Mouse (Mus musculus) hindbrain, postnatal 0 days (tissue): ENCODE measurements around the gene Sdhaf1. TPM values are rescaled to one million over a fixed set of nuclear protein-coding genes. Genes with fewer than 3 reads are reported as not detected.

Experiments used
- ATAC-seq: fragments of 200-750 bp; cut with Nextera tagmentation; 2 replicates; pipeline ENCODE4 v1.8.0; 2017; ENCODE audit warnings: mild to moderate bottlenecking, moderate TSS enrichment, moderate library complexity
- DNase-seq: peaks from one replicate; pipeline ENCODE4 v3.0.0-alpha.2; 2015; ENCODE audit warnings: low spot score
- H3K27ac ChIP-seq: fragments of 300-500 bp; sonication (generic); 2 replicates; pipeline ENCODE4 v1.5.1; 2014; ENCODE audit warnings: mild to moderate bottlenecking
- H3K27me3 ChIP-seq: fragments of 300-500 bp; sonication (generic); 2 replicates; pipeline ENCODE4 v1.6.1; 2014; ENCODE audit warnings: low read length, mixed read lengths; ENCODE audit not compliant: insufficient read depth
- H3K36me3 ChIP-seq: fragments of 300-500 bp; sonication (generic); 2 replicates; pipeline ENCODE4 v1.6.1; 2014; ENCODE audit warnings: low read length, mixed read lengths; ENCODE audit not compliant: insufficient read depth
- H3K4me1 ChIP-seq: fragments of 300-500 bp; sonication (generic); 2 replicates; pipeline ENCODE4 v1.6.1; 2014; ENCODE audit warnings: antibody characterized with exemption, low read length, mixed read lengths; ENCODE audit not compliant: insufficient read depth
- H3K4me2 ChIP-seq: fragments of 300-500 bp; sonication (generic); 2 replicates; pipeline ENCODE4 v1.6.1; 2014; ENCODE audit warnings: low read depth, mild to moderate bottlenecking, low read length, moderate library complexity, mixed read lengths
- H3K4me3 ChIP-seq: fragments of 300-500 bp; sonication (generic); 2 replicates; pipeline ENCODE4 v1.5.1; 2014; ENCODE audit warnings: low read length
- H3K9ac ChIP-seq: fragments of 300-500 bp; sonication (generic); replicated peaks from 2 replicates; pipeline ENCODE4 v1.6.1; 2014; ENCODE audit warnings: mild to moderate bottlenecking, low read length, moderate library complexity, mixed read lengths
- H3K9me3 ChIP-seq: fragments of 300-500 bp; sonication (generic); 2 replicates; pipeline ENCODE4 v1.6.1; 2016; ENCODE audit warnings: low read length, mixed read lengths
- CTCF ChIP-seq: IDR thresholded peaks from 2 replicates; pipeline ENCODE4 v1.5.1; 2016; ENCODE audit warnings: antibody characterized with exemption, control low read depth, low read depth
- WGBS: fragments of 180-500 bp; shearing (Covaris S2); extraction: QIAGEN DNeasy Blood & Tissue Kit; methylation state at CpG from one replicate; pipeline ENCODE4 v1.1.7; 2014; 5-methylcytosine and 5-hydroxymethylcytosine counted together
- polyA plus RNA-seq: library from polyadenylated mRNA; unstranded; fragments of >200 nt; fragmentation: Nextera tagmentation; extraction: Ambion mirVana; gene quantifications from 2 replicates; pipeline ENCODE4 v1.2.1, GENCODE M21; 2015
- total RNA-seq: library from RNA; depleted of rRNA; stranded (reverse); fragments of >200 nt; gene quantifications from 2 replicates; pipeline ENCODE4 v1.2.3, GENCODE M21; 2014

The Sdhaf1 gene
- total and polyA plus RNA-seq, 2 experiments from 2014 or later: 14.7 to 17.8 TPM

DNA sequence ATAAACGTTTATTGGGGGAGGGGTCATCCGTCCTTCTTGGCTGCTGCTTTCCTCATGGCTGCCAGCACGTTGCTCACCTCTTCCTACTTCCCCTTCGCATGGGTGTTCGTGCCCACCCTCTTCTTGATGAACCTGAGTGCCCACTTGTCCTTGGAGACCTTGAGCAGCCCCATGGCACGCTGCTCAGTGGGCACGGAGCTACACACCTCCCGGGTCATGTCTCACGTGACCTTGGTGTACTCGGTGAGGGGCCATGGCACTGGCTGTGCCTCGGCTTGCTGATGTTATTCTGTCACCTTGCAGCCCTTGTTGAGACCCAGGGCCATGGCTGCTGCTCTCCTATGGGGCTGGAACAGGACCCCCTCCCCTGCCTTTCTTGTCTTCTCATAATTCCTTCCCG lies 13.6 kb downstream of the Sdhaf1 start:
- peaks cover 6% of the 10 kb centered on the region; the same call in 1 of the 2 replicates for H3K4me1 ChIP-seq
- H3K4me2 ChIP-seq: no peak overlapping the region
- no peak for DNase-seq
- WGBS: 89% methylated on average over 12 of the region's 12 CpGs
- no peak for ATAC-seq
- no peaks in the 10 kb centered on the region for H3K9me3 ChIP-seq
- H3K27me3 ChIP-seq: no peaks in the 10 kb centered on the region
- H3K27ac ChIP-seq: no peak overlapping the region
- peaks cover 20% of the 10 kb centered on the region for H3K36me3 ChIP-seq
- H3K9ac ChIP-seq: no peak overlapping the region
- no peak for TF ChIP-seq CTCF
- H3K4me3 ChIP-seq: no peak overlapping the region

DNA sequence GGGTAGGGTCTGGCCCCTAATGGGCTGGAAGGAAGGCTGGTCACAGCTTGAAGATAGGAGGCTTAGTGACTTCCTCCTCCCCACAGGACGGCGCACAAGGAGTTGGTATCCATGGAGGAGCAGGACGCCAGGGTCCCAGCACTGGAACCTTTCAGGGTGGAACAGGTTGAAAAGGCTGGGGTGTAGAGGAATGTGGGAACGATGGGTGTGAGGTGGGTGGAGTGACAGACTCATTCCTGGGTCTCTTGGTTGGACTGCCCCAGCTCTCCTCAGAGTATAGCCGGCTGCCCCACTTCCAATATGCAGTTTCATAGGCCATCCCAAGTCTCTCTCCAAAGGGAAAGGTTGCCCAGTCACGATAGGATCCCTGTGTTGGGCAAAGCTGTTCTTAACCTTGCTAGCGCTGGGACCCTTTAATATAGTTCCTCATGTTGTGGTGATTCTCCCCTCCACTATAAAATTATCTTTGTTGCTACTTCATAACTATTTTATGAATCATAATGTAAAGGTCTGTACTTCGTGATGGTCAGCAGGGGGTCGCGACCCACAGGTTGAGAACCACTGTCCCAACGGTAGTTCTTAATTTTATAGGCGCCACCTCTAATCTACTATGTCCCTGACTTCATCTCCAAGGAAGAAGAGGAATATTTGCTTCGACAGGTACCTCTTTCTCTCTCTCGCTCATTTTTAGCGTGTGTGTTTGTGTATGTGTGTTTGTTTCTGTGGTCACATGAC lies 14.1 kb downstream of the Sdhaf1 start:
- peaks cover 20% of the 10 kb centered on the region for H3K36me3 ChIP-seq
- 0 out of 2 replicates have a peak overlapping the region, but pooled peaks have one; percentile 33 for H3K27ac ChIP-seq
- peaks cover 6% of the 10 kb centered on the region; the same call in 1 of the 2 replicates for H3K4me1 ChIP-seq
- ATAC-seq (no peak), DNase-seq (no peak)
- H3K9me3 ChIP-seq: no peaks in the 10 kb centered on the region
- WGBS: 60% methylated on average over 15 of the region's 15 CpGs
- H3K4me2 ChIP-seq: peak overlapping the region; percentile 96
- TF ChIP-seq CTCF: no peak
- H3K27me3 ChIP-seq: no peaks in the 10 kb centered on the region
- H3K9ac ChIP-seq: peak overlapping the region; percentile 63
- peak overlapping the region; percentile 66 for H3K4me3 ChIP-seq

DNA sequence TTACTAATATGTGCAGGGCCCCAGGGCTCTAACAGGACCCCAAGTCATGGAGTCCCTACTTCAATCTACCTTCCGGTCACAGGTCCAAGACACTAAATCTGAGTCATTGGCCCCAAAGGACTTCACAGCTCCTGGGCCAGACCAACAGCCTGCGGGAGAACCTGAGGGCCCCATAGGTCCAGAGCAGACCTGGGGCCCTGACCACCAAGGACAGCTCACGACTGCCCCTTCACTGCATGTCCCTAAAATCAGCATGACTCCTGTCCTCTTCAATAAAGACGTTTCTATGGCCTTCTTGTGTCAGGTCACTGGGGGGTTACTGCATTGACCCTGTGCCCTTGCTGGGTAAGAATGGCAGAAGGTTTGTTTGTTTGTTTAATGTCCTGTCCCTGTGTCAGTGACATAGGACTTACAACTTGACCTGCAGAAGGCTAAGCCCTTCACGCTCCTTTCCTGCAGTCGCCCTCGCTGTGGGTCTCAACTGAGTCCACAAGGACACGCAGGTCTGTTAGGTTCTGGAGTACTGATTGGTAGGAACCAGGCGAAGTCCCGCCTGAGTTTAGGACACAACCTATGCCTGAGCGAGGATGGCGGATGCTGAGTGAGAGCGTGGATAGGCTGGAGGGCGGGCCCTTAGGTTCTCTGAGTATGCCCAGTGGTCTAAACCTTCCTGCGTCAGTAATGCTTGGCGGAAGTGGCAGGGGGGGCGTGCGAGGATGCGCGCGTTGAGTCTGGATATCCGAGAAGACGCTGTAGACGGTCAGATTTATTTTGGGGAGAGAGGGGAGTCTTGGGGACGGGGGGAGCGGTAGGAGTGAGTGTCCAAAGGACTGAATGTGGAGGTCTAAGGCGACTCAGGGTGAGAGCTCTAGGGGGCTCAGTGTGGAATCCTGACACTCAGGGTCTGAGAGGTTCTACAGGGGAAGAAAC lies 15.4 kb downstream of the Sdhaf1 start, which contains the start of gene Alkbh6:
Gene Alkbh6, plus strand, starts transcription at position 642 of the 930 bp plus-strand sequence.
- peak; percentile 8; the same call in 1 of the 2 replicates for TF ChIP-seq CTCF
- no peaks in the 10 kb centered on the region for H3K9me3 ChIP-seq
- H3K27ac ChIP-seq: peak within 1 kb of the TSS; percentile 73
- 5% methylated on average over 27 of the region's 27 CpGs for WGBS
- no peaks in the 10 kb centered on the region for H3K27me3 ChIP-seq
- ATAC-seq: peak; percentile 99
- H3K9ac ChIP-seq: peak within 1 kb of the TSS; percentile 63
- peaks cover 6% of the 10 kb centered on the region; the same call in 1 of the 2 replicates for H3K4me1 ChIP-seq
- peak; percentile 98 for DNase-seq
- H3K4me2 ChIP-seq: peak within 1 kb of the TSS; percentile 96
- peak within 1 kb of the TSS; percentile 66 for H3K4me3 ChIP-seq
- H3K36me3 ChIP-seq: peaks cover 27% of the 10 kb centered on the region

DNA sequence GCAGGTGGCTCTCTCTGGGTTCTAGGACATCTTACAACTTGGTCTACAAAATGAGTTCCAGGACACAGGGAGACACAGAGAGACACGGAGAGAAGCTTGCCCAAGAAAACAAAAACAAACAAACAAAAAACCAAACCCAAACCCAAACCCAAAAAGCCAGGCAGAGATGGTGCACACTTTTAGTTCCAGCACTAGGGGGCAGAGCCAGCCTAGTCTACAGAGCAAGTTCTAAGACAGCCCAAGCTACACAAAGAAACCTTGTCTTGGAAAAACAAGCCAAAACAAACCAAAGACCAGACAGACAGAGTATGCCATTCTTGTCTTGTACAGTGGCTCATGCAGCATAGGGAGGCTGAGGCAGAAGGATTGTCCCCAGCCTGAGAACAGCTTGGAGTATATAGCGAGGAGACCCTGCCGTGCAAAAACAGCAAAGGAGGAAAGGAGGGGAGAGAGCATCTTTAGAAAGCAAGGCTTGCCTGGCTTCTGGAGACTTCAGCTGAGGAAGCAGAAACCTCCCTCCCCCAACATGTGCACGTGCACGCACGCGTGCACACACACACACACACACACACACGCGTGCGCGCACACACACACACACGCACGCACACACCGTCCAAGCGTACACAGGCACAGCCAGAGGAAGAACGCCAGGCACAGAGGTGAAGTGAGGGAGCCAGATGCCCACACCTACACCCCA lies 17.5 kb downstream of the Sdhaf1 start:
- peak; percentile 60 for TF ChIP-seq CTCF
- Histone ChIP-seq H3K4me2 (no peak overlapping the region), H3K36me3 (peaks cover 43% of the 10 kb centered on the region), H3K27ac (peak overlapping the region; percentile 16; the same call in 1 of the 2 replicates), H3K4me3 (no peak overlapping the region), H3K9me3 (no peaks in the 10 kb centered on the region), H3K9ac (no peak overlapping the region), H3K27me3 (no peaks in the 10 kb centered on the region), H3K4me1 (peaks cover 6% of the 10 kb centered on the region; the same call in 1 of the 2 replicates)
- DNase-seq (peak; percentile 50), ATAC-seq (no peak)
- WGBS: 94% methylated on average over 16 of the region's 16 CpGs

DNA sequence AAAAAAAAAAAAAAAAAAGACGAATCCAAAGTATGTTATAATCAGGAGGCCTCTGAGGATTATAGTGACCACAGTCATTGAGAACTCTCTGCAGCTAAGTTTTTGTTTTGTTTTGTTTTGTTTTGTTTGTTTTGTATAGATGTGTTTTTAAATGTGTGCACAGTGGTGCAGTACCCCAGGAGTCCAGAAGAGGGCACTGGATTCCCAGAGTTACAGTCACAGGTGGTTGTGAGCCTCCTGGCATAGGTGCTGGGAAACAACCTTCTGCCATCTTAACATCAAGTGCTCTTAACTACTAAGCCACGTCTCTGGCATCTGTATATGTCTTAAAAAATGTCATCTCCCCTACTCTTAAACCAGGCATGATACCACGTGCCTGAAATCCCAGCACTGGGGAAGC lies 22.8 kb downstream of the Sdhaf1 start:
- TF ChIP-seq CTCF: peak; percentile 76
- DNase-seq: peak; percentile 69

DNA sequence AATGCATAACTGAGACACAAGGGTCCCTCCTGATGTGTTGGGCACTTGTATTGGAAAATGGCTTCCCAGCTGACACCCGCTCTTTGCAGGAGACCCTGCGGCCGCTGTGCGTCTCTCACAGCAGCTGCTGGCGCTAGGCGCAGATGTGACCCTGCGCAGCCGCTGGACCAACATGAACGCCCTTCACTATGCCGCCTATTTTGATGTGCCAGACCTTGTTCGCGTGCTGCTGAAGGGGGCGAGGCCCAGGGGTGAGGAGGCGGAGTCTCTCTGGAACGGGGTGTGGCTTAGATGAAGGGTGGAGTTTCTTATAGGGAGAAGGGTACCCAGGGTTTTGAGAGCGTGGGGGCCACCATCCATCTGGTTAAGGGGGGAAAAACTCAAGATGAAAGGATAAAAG lies 26.4 kb downstream of the Sdhaf1 start:
- no peak overlapping the region for H3K4me2 ChIP-seq
- H3K4me3 ChIP-seq: no peak overlapping the region
- H3K4me1 ChIP-seq: 0 out of 2 replicates have a peak, but pooled peaks cover 6% of the 10 kb centered on the region
- no peak for DNase-seq
- H3K27ac ChIP-seq: no peak overlapping the region
- ATAC-seq: no peak
- 86% methylated on average over 16 of the region's 16 CpGs for WGBS
- no peaks in the 10 kb centered on the region for H3K9me3 ChIP-seq
- H3K9ac ChIP-seq: no peak overlapping the region
- H3K27me3 ChIP-seq: no peaks in the 10 kb centered on the region
- peaks cover 58% of the 10 kb centered on the region for H3K36me3 ChIP-seq
- TF ChIP-seq CTCF: no peak

More for the DNA sequence above, 22.8 kb downstream of the Sdhaf1 start:
- Histone ChIP-seq H3K27me3 (no peaks in the 10 kb centered on the region), H3K4me2 (no peak overlapping the region), H3K4me1 (no peaks in the 10 kb centered on the region), H3K36me3 (peaks cover 67% of the 10 kb centered on the region), H3K27ac (no peak overlapping the region), H3K9me3 (no peaks in the 10 kb centered on the region), H3K4me3 (no peak overlapping the region), H3K9ac (no peak overlapping the region)
- 54% methylated on average over 3 of the region's 3 CpGs for WGBS
- ATAC-seq: peak; percentile 21; the same call in 1 of the 2 replicates
